Mouse (Mus musculus) skeletal muscle tissue, adult 2 months (tissue): ENCODE data around the gene Gm20777.
"Not testable (repeated sequence)": the region's sequence is repeated elsewhere in the genome, so short reads cannot be mapped to it uniquely, and the experiment has no call there.

Experiments
- DNase-seq: peaks from one replicate; pipeline ENCODE4 v3.0.0-alpha.2; 2012; ENCODE audit warnings: low read depth, low spot score

Gm20777 gene

DNA sequence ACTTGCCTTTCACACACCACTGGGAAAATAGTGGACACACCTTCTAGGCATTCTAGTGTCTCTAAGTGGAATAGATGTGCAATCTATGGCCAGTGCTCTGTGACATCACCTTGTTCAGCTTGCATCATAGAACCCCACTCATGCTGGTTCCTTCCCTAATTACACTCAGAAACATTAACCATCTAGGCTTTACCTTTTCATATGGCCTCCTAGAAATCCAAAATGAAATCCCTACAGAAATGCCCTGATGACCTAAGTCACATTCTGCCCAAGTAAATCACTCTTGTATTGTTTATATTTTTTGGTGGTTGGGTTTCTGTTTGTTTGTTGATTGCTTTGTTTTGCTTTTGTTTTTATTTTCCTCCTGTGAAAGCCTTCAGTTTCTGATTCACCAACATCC, at the start of gene Gm20777:
TSS of gene Gm20777 (minus strand) at position 101 of the 400 bp plus-strand sequence.
- not testable (repeated sequence) for DNase-seq

GRCm38 (mm10) chrY:10709551-10709950, 42.7 kb downstream of the Gm20777 start:
- DNase-seq = not testable (repeated sequence)

DNA sequence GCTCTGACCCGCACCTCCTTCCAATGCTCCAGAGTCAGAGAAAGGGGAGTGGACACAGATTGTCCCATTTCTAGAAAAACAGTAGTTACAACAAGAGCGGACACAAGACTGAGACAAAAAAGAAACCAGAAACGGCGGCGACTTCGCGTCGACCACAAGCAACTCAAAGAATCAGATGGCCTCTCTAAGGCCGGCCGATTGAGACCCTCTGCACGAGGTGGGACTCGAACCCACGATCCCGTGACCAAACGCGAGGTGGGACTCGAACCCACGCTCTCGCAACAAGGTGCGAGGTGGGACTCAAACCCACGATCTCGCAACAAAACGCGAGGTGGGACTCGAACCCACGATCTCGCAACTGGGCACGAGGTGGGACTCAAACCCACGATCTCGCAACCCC, 43.5 kb downstream of the Gm20777 start:
- DNase-seq = not testable (repeated sequence)

GRCm38 (mm10) chrY:10708226-10708625, 44.0 kb downstream of the Gm20777 start:
- DNase-seq = not testable (repeated sequence)

DNA sequence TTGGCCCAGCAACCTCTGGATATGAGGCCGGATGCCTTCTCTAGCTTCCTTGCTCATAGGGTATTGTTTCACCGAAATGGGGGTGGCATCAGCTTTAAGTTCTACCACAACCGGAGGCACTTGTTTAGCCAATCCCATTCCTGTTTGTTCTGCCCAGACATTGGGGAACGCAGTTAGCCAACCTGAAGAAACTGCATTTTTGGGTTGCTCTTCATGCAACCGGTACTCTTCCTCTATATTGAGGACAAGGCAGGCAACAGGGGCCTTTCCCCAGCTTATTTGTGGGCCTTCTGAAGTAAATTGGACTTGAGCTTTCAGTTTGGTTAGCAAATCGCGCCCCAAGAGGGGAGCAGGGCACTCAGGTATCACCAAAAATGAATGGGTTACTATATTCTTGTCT, 45.6 kb downstream of the Gm20777 start:
- DNase-seq = not testable (repeated sequence)
